Mouse (Mus musculus) lung, adult 18-20 months (tissue): Measurements from ENCODE around the gene Pmpca.
A peak's percentile ranks its signal among the peaks of the same experiment; 100 is the strongest.

Experiments used
- DNase-seq, 2 experiments: peaks; one replicate each; pipeline ENCODE4 v3.0.0; 2022; ENCODE audit warnings: mixed read lengths in 2 of 2

Gene Pmpca

GRCm38 (mm10) chr2:26389154-26389690 lies at the start of gene Pmpca, which contains the start of gene Entr1:
Gene Pmpca (plus strand): TSS chr2:26389339.
Gene Entr1 (minus strand): TSS chr2:26389316.
- DNase-seq = peak; percentile 77 to 83

- DNase-seq = peak in 1 of 2 experiments; percentile 34
Observed at GRCm38 (mm10) chr2:26341510-26341981, 47.6 kb upstream of the Pmpca start.

- peak; percentile 71 to 81 for DNase-seq
Observed at GRCm38 (mm10) chr2:26342044-26342443, 47.1 kb upstream of the Pmpca start.

GRCm38 (mm10) chr2:26342609-26343490 lies 46.3 kb upstream of the Pmpca start:
- peak in 1 of 2 experiments; percentile 35 for DNase-seq

- DNase-seq = peak in 1 of 2 experiments; percentile 65
Observed at GRCm38 (mm10) chr2:26348241-26348640, 40.9 kb upstream of the Pmpca start.

- DNase-seq = peak; percentile 93 to 95
Observed at GRCm38 (mm10) chr2:26351358-26352290, 37.5 kb upstream of the Pmpca start, which contains the start of gene Dnlz. Gene Dnlz (minus strand): TSS chr2:26352110.

GRCm38 (mm10) chr2:26352291-26352910 lies 36.7 kb upstream of the Pmpca start:
- peak in 1 of 2 experiments; percentile 28 for DNase-seq

GRCm38 (mm10) chr2:26353066-26353980 lies 35.8 kb upstream of the Pmpca start:
- no peak for DNase-seq

- DNase-seq = no peak
Observed at GRCm38 (mm10) chr2:26354401-26354800, 34.7 kb upstream of the Pmpca start.

- DNase-seq = no peak
Observed at GRCm38 (mm10) chr2:26356231-26356630, 32.9 kb upstream of the Pmpca start.

- no peak for DNase-seq
Observed at GRCm38 (mm10) chr2:26356678-26357077, 32.5 kb upstream of the Pmpca start.

- no peak for DNase-seq
Observed at GRCm38 (mm10) chr2:26357484-26357883, 31.7 kb upstream of the Pmpca start.

- DNase-seq = no peak
Observed at GRCm38 (mm10) chr2:26358667-26359320, 30.3 kb upstream of the Pmpca start.

- peak; percentile 30 to 36 for DNase-seq
Observed at GRCm38 (mm10) chr2:26359983-26360382, 29.2 kb upstream of the Pmpca start.

GRCm38 (mm10) chr2:26360772-26361171 lies 28.4 kb upstream of the Pmpca start, which contains the start of gene Card9:
Gene Card9 (minus strand): TSS chr2:26360918.
- DNase-seq = peak; percentile 49 to 56

- DNase-seq = no peak
Observed at GRCm38 (mm10) chr2:26362991-26363390, 26.1 kb upstream of the Pmpca start.

- DNase-seq = no peak
Observed at GRCm38 (mm10) chr2:26363481-26363880, 25.7 kb upstream of the Pmpca start.

GRCm38 (mm10) chr2:26364738-26365465 lies 24.2 kb upstream of the Pmpca start:
- DNase-seq = peak; percentile 42 to 48

- no peak for DNase-seq
Observed at GRCm38 (mm10) chr2:26367911-26368310, 21.2 kb upstream of the Pmpca start.

- DNase-seq = no peak
Observed at GRCm38 (mm10) chr2:26368572-26368971, 20.6 kb upstream of the Pmpca start.
